Mouse (Mus musculus): Measurements from ENCODE around the gene Gstt2. TPM values are rescaled to one million over a fixed set of nuclear protein-coding genes. Genes with fewer than 3 reads are reported as not detected.

Gene Gstt2
- polyA plus RNA-seq, 1 experiment from 2014 or later = 7.2 TPM

- H3K9ac ChIP-seq (ENCODE audit: low read length) = no peak overlapping the region; the same call in 1 of the 2 replicates
- no peaks in the 10 kb centered on the region for H3K36me3 ChIP-seq (ENCODE audit: control insufficient read depth, insufficient read depth, low read length)
- no peaks in the 10 kb centered on the region for H3K27me3 ChIP-seq (ENCODE audit: control insufficient read depth, insufficient read depth, low read length)
- H3K27ac ChIP-seq (ENCODE audit: low read depth, low read length) = no peak overlapping the region
- H3K4me1 ChIP-seq (ENCODE audit: control insufficient read depth, insufficient read depth, low read length) = peaks cover 5% of the 10 kb centered on the region
- 47% methylated on average over 11 of the region's 11 CpGs for WGBS
- H3K4me3 ChIP-seq (ENCODE audit: low read depth, low read length) = peak overlapping the region; percentile 35
- H3K9me3 ChIP-seq (ENCODE audit: control insufficient read depth, low read length) = no peaks in the 10 kb centered on the region
- no peak for DNase-seq (ENCODE audit: low spot score)
- H3K4me2 ChIP-seq (ENCODE audit: low read depth) = peak overlapping the region; percentile 76
- ATAC-seq (ENCODE audit: insufficient read depth, low FRiP score, low TSS enrichment) = no peak
These were observed 40.3 kb downstream of the Gstt2 start for GRCm38 (mm10) chr10:75796731-75797516.

GRCm38 (mm10) chr10:75794880-75795279 lies 42.3 kb downstream of the Gstt2 start:
- WGBS = 40% methylated on average over 3 of the region's 3 CpGs
- Histone ChIP-seq H3K27ac (ENCODE audit: low read depth, low read length) (no peak overlapping the region), H3K4me2 (ENCODE audit: low read depth) (no peak overlapping the region), H3K27me3 (ENCODE audit: control insufficient read depth, insufficient read depth, low read length) (no peaks in the 10 kb centered on the region), H3K4me1 (ENCODE audit: control insufficient read depth, insufficient read depth, low read length) (peaks cover 5% of the 10 kb centered on the region), H3K9me3 (ENCODE audit: control insufficient read depth, low read length) (no peaks in the 10 kb centered on the region), H3K4me3 (ENCODE audit: low read depth, low read length) (no peak overlapping the region), H3K9ac (ENCODE audit: low read length) (no peak overlapping the region), H3K36me3 (ENCODE audit: control insufficient read depth, insufficient read depth, low read length) (no peaks in the 10 kb centered on the region)
- ATAC-seq (ENCODE audit: insufficient read depth, low FRiP score, low TSS enrichment) = no peak
- DNase-seq (ENCODE audit: low spot score) = no peak

- ATAC-seq (ENCODE audit: insufficient read depth, low FRiP score, low TSS enrichment) (no peak), DNase-seq (ENCODE audit: low spot score) (no peak)
- Histone ChIP-seq H3K9ac (ENCODE audit: low read length) (no peak overlapping the region), H3K27me3 (ENCODE audit: control insufficient read depth, insufficient read depth, low read length) (no peaks in the 10 kb centered on the region), H3K4me1 (ENCODE audit: control insufficient read depth, insufficient read depth, low read length) (0 out of 2 replicates have a peak, but pooled peaks cover 2% of the 10 kb centered on the region), H3K4me2 (ENCODE audit: low read depth) (no peak overlapping the region), H3K9me3 (ENCODE audit: control insufficient read depth, low read length) (no peaks in the 10 kb centered on the region), H3K36me3 (ENCODE audit: control insufficient read depth, insufficient read depth, low read length) (no peaks in the 10 kb centered on the region), H3K4me3 (ENCODE audit: low read depth, low read length) (no peak overlapping the region), H3K27ac (ENCODE audit: low read depth, low read length) (no peak overlapping the region)
- WGBS = 25% methylated on average over 7 of the region's 7 CpGs
These were observed 46.5 kb downstream of the Gstt2 start for GRCm38 (mm10) chr10:75790773-75791172.

- Histone ChIP-seq H3K4me3 (ENCODE audit: low read depth, low read length) (no peak overlapping the region), H3K27me3 (ENCODE audit: control insufficient read depth, insufficient read depth, low read length) (no peaks in the 10 kb centered on the region), H3K4me1 (ENCODE audit: control insufficient read depth, insufficient read depth, low read length) (0 out of 2 replicates have a peak, but pooled peaks cover 2% of the 10 kb centered on the region), H3K9ac (ENCODE audit: low read length) (no peak overlapping the region), H3K4me2 (ENCODE audit: low read depth) (no peak overlapping the region), H3K9me3 (ENCODE audit: control insufficient read depth, low read length) (no peaks in the 10 kb centered on the region), H3K27ac (ENCODE audit: low read depth, low read length) (no peak overlapping the region), H3K36me3 (ENCODE audit: control insufficient read depth, insufficient read depth, low read length) (no peaks in the 10 kb centered on the region)
- 89% methylated on average over 5 of the region's 5 CpGs for WGBS
- no peak for ATAC-seq (ENCODE audit: insufficient read depth, low FRiP score, low TSS enrichment)
- DNase-seq (ENCODE audit: low spot score) = no peak
These were observed 47.4 kb downstream of the Gstt2 start for GRCm38 (mm10) chr10:75789841-75790240.

- no peak for ATAC-seq (ENCODE audit: insufficient read depth, low FRiP score, low TSS enrichment)
These were observed 48.0 kb downstream of the Gstt2 start for GRCm38 (mm10) chr10:75789081-75789735.

GRCm38 (mm10) chr10:75788277-75788676 lies 48.9 kb downstream of the Gstt2 start:
- Histone ChIP-seq H3K4me2 (ENCODE audit: low read depth) (no peak overlapping the region), H3K36me3 (ENCODE audit: control insufficient read depth, insufficient read depth, low read length) (no peaks in the 10 kb centered on the region), H3K4me1 (ENCODE audit: control insufficient read depth, insufficient read depth, low read length) (no peaks in the 10 kb centered on the region), H3K4me3 (ENCODE audit: low read depth, low read length) (no peak overlapping the region), H3K27me3 (ENCODE audit: control insufficient read depth, insufficient read depth, low read length) (no peaks in the 10 kb centered on the region), H3K9ac (ENCODE audit: low read length) (no peak overlapping the region), H3K9me3 (ENCODE audit: control insufficient read depth, low read length) (no peaks in the 10 kb centered on the region), H3K27ac (ENCODE audit: low read depth, low read length) (no peak overlapping the region)
- DNase-seq (ENCODE audit: low spot score) = no peak
- no peak for ATAC-seq (ENCODE audit: insufficient read depth, low FRiP score, low TSS enrichment)
- 92% methylated on average over 8 of the region's 8 CpGs for WGBS

More at GRCm38 (mm10) chr10:75789081-75789735, 48.0 kb downstream of the Gstt2 start:
- H3K4me1 ChIP-seq (ENCODE audit: control insufficient read depth, insufficient read depth, low read length) = no peaks in the 10 kb centered on the region
- no peaks in the 10 kb centered on the region for H3K27me3 ChIP-seq (ENCODE audit: control insufficient read depth, insufficient read depth, low read length)
- H3K27ac ChIP-seq (ENCODE audit: low read depth, low read length) = no peak overlapping the region
- WGBS = 80% methylated on average over 6 of the region's 6 CpGs
- no peaks in the 10 kb centered on the region for H3K36me3 ChIP-seq (ENCODE audit: control insufficient read depth, insufficient read depth, low read length)
- H3K9ac ChIP-seq (ENCODE audit: low read length) = no peak overlapping the region
- no peak overlapping the region for H3K4me2 ChIP-seq (ENCODE audit: low read depth)
- H3K9me3 ChIP-seq (ENCODE audit: control insufficient read depth, low read length) = no peaks in the 10 kb centered on the region
- H3K4me3 ChIP-seq (ENCODE audit: low read depth, low read length) = no peak overlapping the region
- no peak for DNase-seq (ENCODE audit: low spot score)

GRCm38 (mm10) chr10:75785442-75785841 lies 51.8 kb downstream of the Gstt2 start:
- ATAC-seq (ENCODE audit: insufficient read depth, low FRiP score, low TSS enrichment) = no peak
- no peaks in the 10 kb centered on the region for H3K9me3 ChIP-seq (ENCODE audit: control insufficient read depth, low read length)
- no peak overlapping the region for H3K4me2 ChIP-seq (ENCODE audit: low read depth)
- no peak overlapping the region for H3K4me3 ChIP-seq (ENCODE audit: low read depth, low read length)
- no peaks in the 10 kb centered on the region for H3K36me3 ChIP-seq (ENCODE audit: control insufficient read depth, insufficient read depth, low read length)
- H3K4me1 ChIP-seq (ENCODE audit: control insufficient read depth, insufficient read depth, low read length) = peaks cover 4% of the 10 kb centered on the region; the same call in 1 of the 2 replicates
- WGBS = 80% methylated on average over 1 of the region's 1 CpGs
- H3K27ac ChIP-seq (ENCODE audit: low read depth, low read length) = no peak overlapping the region
- no peak overlapping the region for H3K9ac ChIP-seq (ENCODE audit: low read length)
- H3K27me3 ChIP-seq (ENCODE audit: control insufficient read depth, insufficient read depth, low read length) = peaks cover 10% of the 10 kb centered on the region
- DNase-seq (ENCODE audit: low spot score) = no peak

Data from neural tube, embryonic 11.5 days (tissue).